Mouse (Mus musculus) retina, embryonic 14.5 days (tissue): Measurements from ENCODE around the gene Gm3685.
A peak's percentile ranks its signal among the peaks of the same experiment; 100 is the strongest.
"Not testable (repeated sequence)": the region's sequence is repeated elsewhere in the genome, so short reads cannot be mapped to it uniquely, and the experiment has no call there.

ENCODE experiments used
- DNase-seq: peaks from one replicate; pipeline ENCODE4 v3.0.0-alpha.2; 2015; ENCODE audit warnings: low spot score

Gene Gm3685

GRCm38 (mm10) chr14:7044870-7045269, at the start of gene Gm3685:
Gene Gm3685 (minus strand): TSS chr14:7044970.
- DNase-seq: not testable (repeated sequence)

- DNase-seq: peak; percentile 2
These were observed 17.7 kb downstream of the Gm3685 start, which contains the start of gene Gm10406 for GRCm38 (mm10) chr14:7026781-7027749. Gene Gm10406 (minus strand): TSS chr14:7027449.

GRCm38 (mm10) chr14:7026274-7026673, 18.5 kb downstream of the Gm3685 start:
- not testable (repeated sequence) for DNase-seq
